Mouse (Mus musculus) G1E (cell line): Measurements from ENCODE around the gene 1700003F12Rik.

Source experiments
- CTCF ChIP-seq: IDR thresholded peaks from 2 replicates; pipeline ENCODE4 v1.5.1; 2012; ENCODE audit warnings: low read depth, low read length, inconsistent platforms, mixed read lengths
- GATA1 ChIP-seq: IDR thresholded peaks from 2 replicates; pipeline ENCODE4 v1.6.1; 2012; ENCODE audit warnings: borderline replicate concordance, low read length, inconsistent platforms, mixed read lengths

- TF ChIP-seq CTCF: no peak
- no peak for TF ChIP-seq GATA1
Observed at GRCm38 (mm10) chr2:154571266-154571665, 24.4 kb downstream of the 1700003F12Rik start.
